ENCODE assay signal across 22 mouse cellular contexts in the genomic region with DNA sequence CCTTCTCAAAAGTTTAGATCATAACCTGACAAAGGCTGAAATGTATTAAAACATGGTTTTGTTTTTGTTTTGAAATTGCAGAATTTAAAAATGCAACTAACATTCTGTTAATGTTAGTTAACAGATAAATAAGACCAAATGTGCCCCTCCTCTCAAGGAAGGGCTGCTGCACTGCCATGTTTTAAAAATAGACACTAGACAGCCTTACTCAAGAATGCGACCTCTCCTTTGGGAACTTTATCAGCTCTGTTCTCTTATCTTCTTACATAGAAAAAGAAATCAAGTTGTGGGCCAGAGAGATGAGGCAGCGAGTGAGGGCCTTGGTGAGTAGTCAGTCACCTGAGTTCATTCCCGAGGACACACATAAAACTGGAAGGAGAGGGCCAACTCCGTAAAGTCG.
"Had no signal": no experiment of that assay in that cellular context is flagged by ENCODE, and none has a peak within 500 bp of the region (broad histone marks: within the 10 kb centered on the region; RNA-seq: fewer than 3 reads in every experiment).

No protein-coding gene starts in this region.

- H3K9me3 ChIP-seq: limb, embryonic 12.5 days; limb, embryonic 15.5 days; lung, embryonic 15.5 days; midbrain, embryonic 10.5 days; midbrain, embryonic 13.5 days; neural tube, embryonic 13.5 days had no signal

- H3K27ac ChIP-seq: limb, embryonic 12.5 days; limb, embryonic 15.5 days; liver, embryonic 14.5 days; lung, embryonic 15.5 days; midbrain, embryonic 10.5 days; midbrain, embryonic 13.5 days; neural tube, embryonic 13.5 days had no signal

- H3K36me3 ChIP-seq: limb, embryonic 12.5 days; limb, embryonic 15.5 days; lung, embryonic 15.5 days; midbrain, embryonic 10.5 days; midbrain, embryonic 13.5 days; neural tube, embryonic 13.5 days had no signal

- H3K4me3 ChIP-seq: limb, embryonic 12.5 days; limb, embryonic 15.5 days; lung, embryonic 15.5 days; megakaryocyte, embryonic 14.5 days; midbrain, embryonic 10.5 days; midbrain, embryonic 13.5 days; myocyte; neural tube, embryonic 13.5 days had no signal

- H3K27me3 ChIP-seq: limb, embryonic 12.5 days; limb, embryonic 15.5 days; lung, embryonic 15.5 days; megakaryocyte, embryonic 14.5 days; midbrain, embryonic 13.5 days; neural tube, embryonic 13.5 days had no signal

- ATAC-seq: liver, postnatal 0 days; midbrain, embryonic 13.5 days; midbrain, embryonic 16.5 days had no signal

- H3K9ac ChIP-seq: limb, embryonic 12.5 days; limb, embryonic 15.5 days; liver, embryonic 14.5 days; liver, postnatal 0 days; lung, embryonic 15.5 days; midbrain, embryonic 13.5 days; neural tube, embryonic 13.5 days had no signal

- H3K4me2 ChIP-seq: limb, embryonic 12.5 days; limb, embryonic 15.5 days; liver, embryonic 11.5 days; lung, embryonic 15.5 days; midbrain, embryonic 13.5 days; neural tube, embryonic 13.5 days had no signal

- DNase-seq: kidney, postnatal 14 days; kidney, postnatal 4 days; left cerebral cortex, postnatal 4 days; liver, postnatal 0 days; lung, postnatal 10 days; lung, postnatal 36 days; retina, postnatal 1 day; right cerebral cortex, postnatal 25 days; spleen, adult 18-20 months; thymus, adult 18-20 months; thymus, postnatal 36 days had no signal

- H3K4me1 ChIP-seq: limb, embryonic 15.5 days; lung, embryonic 15.5 days; megakaryocyte, embryonic 14.5 days had no signal
